Mouse (Mus musculus) G1E-ER4 (cell line): ENCODE data around the gene Grid2ip. TPM values are rescaled to one million over a fixed set of nuclear protein-coding genes. Genes with fewer than 3 reads are reported as not detected.

Source experiments
- GATA1 ChIP-seq: IDR thresholded peaks from one replicate; pipeline ENCODE4 v1.8.0; 2012; ENCODE audit warnings: low read length, inconsistent platforms
- polyA plus RNA-seq: library from polyadenylated mRNA; stranded (reverse); fragments of >175 nt; gene quantifications from 2 replicates; pipeline ENCODE4 v1.2.3, GENCODE M21; 2012

Grid2ip gene
- polyA plus RNA-seq, 1 experiment, result not detected

DNA sequence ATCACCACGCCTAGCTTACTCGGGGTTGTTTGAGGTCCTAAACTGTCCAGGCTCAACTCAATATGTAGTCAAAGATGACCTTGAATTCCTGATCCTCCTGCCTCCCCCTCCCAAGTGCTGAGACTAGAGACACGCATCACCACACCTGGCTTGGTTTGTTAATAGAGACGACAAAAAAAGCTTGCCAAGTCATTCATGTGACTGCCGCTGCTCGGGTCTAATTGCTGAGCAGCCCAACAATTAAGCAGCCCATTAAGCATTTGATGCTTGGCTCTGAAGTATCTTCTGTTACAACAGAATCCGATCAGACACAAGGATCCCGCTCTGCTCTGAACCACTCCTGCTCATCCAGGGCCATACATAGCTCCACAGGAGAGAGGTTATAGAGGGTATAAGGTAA is 10.8 kb upstream of the Grid2ip start:
- no peak for TF ChIP-seq GATA1

DNA sequence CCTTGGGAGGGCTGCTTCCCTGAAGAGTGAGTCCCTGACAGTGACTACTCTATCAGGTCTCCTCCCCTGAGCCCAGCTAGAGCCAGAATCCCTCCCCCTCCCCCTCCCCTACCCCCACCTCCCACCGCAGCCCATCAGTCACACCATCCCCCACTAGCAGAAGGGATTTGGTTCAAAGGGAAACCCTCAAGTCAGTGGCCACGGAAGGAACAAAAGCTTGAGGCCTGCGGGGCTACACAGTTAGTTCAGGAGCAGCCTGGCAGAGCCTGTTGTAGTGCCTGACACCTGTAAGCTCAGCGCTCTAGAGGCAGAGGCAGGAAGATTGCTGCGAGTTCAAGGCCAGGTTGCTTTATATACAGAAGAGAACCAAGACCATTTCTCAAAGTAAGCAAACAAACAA is 1.1 kb upstream of the Grid2ip start:
- TF ChIP-seq GATA1, result no peak

DNA sequence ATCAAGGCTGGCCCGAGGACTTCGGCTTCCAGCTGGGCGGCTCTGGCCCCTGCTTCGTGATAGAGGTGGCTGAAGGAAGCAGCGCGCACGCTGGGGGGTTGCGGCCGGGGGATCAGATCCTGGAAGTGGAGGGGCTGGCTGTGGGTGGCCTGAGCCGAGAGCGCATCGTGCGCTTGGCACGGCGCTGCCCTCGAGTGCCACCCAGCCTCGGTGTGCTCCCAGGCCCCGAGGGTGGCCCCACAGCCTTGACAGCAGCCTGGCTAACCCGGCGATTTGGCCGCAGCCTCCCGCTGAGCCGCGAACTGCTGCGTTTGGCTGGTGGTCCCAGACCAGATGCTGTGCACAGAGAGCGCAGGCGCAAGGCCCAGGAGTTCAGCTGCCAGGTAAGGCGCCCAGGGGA is 426 bp downstream of the Grid2ip start:
- no peak for TF ChIP-seq GATA1

DNA sequence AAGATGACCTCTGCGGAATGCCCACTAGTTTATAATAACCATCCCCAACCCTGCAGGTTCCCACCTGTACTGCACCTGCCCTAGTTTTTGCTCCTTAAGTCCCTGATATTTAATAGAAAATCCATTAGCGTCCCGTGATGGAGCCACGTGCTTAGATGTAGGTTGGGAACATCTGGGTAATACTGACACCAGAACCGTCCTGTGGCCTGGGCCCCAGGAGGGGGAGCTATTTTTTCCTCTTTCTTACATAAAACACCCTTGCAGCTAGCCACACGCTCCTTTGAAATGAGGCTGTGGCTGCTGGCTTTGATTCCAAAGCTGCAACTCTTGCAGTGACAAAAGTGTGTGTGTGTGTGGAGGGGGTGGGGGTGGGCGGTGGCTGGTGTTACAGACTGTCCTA is 2.1 kb downstream of the Grid2ip start:
- no peak for TF ChIP-seq GATA1

DNA sequence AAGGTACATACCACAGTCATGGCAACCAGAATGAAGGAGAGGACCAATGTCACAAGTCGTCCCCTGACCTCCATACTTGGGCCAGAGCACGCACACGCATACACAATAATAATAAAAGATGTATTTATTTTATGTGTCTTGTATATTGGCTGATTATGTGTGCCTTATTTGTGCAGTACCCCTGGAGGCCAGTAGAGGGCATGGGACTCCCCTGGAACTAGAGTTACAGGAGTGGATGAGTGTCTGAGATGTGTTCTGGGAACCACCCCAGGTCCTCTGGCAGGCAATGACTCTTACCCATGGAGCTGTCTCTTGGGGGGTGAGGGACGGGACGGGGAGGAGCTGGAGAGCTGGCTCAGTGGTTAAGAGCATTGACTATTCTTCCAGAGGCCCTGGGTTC is 2.9 kb downstream of the Grid2ip start:
- TF ChIP-seq GATA1, result no peak

DNA sequence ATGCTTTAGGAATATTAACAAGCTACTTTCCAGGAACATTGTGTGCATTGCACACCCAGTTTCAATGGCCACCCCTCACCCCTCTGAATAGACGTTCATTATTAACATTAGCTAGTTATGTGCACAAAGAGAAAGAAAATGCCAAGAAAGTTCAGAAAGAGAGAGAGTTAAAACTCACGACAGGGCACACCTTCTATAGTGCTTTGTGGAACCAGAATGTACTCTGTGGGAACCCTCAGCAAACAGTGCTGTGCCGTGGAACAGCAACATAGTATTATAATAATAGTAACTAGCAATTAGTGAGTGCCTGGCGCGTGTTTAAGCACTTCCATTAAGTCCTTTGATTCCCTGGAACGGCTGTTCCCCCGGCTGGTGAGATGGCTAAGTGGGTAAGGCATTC is 4.3 kb downstream of the Grid2ip start:
- TF ChIP-seq GATA1, result no peak

DNA sequence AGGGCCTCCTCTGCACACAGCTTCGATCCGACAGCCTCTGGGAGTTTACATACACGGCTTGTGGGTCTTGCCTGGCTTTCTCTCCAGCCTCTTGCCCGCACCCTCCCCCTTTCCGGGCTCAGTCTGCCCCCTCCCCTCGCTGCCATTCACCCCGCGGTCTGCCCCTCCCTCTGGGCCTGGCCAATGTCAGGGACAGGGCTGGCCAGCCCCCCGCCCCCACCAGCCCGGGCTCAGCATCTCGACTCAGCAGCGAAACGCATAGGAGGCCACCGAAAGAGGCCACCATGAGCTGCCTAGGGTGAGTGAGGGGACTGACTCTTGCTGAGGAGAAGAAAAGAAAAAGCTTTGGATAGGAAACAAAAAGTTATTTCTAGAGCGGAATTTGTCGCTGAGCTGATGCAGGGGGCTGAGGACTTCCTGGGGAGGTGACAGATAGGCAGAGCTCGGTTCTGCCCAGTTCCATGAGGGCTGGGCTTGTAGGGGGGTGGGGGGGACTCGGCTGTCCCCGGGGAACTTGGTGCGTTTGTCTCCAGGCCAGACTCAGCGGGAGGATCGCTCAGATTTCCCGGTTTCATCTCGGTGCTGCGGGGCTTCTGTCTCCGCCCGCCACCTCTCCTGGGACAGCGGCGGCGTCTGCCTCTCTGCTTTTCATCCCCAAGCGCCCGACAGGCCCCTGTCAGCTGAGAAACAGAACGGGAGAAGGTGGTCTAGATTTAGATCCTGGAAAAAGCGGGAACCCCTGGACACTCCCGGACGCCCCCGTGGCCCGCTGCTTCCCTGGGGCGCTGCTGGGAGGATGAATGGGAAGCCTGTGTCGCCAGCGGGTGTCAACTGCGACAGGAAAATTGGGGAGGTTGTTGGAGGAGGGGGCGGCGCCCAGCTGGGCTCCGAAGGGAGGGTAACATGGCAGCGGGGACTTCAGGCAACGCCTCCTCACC is 6.8 kb downstream of the Grid2ip start:
- TF ChIP-seq GATA1, result no peak

DNA sequence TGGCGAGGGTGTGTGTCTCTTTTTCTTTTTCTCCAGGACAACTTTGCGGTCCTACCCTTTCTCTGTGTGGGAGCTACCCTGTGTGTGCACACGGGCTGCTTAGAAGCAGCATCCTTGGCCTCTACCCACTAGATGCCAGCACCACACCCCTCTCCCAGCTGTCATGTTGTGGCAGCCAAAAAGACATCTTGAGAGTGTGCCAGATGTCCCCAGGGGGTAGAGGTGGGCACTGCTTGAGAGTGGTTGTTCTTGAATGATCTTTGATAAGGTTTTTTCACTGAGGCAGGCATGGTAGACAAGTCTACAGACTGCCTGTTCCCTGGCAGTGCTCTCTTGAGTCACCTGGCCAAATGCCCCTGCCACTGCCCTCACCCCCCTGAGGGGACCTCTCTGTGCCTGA is 10.8 kb downstream of the Grid2ip start:
- TF ChIP-seq GATA1, result no peak

DNA sequence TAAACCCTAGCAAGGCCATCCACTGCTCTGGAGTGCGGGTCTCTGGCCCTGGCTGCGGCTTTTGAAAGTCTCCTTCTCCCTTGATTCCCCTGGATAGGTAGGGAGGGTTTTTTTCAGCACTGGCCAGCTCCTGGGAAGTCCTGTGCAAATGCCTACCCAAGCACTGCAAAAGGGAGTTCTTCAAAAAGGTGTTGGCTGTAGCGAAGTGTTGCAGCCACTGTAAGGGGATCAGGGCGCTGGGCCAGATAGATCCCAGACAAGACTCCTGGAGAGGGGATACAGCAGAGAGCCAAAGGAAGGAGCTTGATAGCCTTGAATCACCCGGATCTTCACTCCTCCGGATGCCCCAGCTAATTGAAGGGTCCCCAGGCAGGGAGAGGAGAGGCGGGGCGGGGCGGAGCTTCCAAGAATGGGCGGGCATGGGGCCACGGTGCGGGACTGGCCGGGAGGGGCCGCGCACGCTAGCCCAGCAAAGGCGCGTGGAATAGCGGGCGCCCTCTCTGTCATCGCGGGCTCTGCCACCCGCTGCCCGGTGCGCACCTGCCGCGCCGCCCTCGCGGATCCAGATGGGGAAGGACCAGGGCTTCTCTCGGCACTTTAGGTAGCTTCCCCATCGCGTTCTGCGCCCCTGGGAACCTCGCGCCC is 12.6 kb downstream of the Grid2ip start:
- TF ChIP-seq GATA1, result no peak

DNA sequence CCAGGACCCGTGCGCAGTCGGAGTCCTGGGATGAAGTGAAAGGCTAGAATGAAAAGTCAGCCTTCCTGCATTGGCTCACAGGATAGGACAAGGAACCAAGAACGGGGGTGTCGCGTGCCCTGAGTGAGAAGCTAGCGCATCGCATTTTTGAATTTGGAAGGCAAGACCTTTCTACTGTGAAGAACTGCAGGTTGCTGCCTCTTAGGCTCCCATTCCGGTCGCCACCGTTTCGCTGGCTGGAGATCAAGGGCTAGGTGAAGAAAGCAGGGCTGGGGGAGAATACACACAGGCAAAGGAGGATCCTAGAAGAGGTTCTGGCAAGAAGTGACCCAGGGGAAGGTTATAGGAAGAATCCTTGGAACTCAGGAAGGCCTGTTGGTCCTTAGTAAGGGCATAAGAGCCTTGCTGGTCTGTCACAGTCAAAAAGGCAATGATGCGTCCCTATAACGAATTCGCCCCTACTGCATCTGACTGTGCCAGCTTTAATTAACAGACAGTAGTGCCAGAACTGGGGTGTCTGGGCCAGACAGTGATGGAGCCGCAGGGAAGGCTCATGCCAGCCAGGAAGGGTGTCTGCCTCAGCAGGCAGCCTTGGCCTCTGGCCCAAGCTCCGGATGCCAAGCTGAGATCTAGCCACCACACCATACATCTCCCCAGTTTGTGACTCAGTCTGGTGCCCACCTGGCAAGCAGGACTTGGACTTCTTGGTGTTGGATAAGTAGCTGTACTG is 13.4 kb downstream of the Grid2ip start:
- TF ChIP-seq GATA1, result no peak

DNA sequence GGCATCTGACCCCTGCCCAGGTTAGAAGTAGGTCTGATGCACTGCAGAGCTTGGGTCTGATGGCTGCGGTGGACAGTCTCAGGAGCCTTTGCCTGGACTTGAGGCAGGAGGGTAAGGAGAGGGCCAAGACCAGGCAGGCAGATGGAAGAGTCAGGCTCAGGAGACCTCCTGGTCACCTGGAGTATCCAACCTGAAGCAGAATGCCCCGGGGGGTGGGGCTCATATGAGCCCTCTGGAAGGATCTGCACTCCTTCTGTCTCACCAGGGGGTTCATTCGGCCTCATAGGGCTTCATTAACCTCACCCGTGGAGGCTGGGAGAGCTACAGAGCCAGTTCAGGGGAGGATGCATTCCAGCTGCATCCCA is 14.0 kb downstream of the Grid2ip start:
- TF ChIP-seq GATA1, result no peak

DNA sequence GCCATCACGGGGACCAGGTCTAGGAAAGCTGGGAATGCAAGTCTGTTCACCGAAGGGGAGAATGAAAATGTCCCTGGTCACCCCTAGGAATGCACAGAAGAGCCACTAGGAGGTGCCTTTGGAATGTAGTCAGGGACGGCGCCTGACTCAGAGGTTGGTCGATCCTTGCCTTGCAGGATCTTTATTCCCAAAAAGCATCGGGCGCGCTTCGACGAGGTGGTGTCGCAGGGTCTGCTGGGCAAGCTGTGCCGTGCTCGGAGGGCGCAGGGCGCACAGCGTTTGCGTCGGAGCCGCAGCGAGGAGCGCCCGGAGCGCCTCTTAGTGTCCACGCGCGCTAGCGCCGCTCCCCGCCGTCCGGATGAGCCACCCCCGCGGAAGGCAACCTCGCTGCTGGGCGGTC is 15.7 kb downstream of the Grid2ip start:
- no peak for TF ChIP-seq GATA1

DNA sequence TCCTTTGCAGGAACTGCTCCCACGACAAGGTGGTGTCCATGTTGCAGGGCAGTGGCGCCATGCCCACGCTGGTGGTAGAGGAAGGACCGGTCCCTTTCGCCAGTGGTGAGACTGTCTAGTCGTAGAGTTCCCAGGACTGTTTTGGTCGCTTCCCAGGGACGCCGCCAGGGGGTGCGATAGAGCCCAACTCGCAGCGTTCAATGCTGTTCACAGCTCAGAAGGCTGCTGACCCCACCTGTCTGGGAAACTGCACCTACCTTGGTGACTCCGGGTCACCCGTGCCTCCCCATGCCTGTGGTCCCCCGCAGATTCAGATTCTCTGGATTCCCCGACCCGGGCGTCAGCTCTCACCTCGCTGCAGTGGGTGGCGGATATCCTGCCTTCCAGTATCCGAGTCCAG is 18.1 kb downstream of the Grid2ip start:
- no peak for TF ChIP-seq GATA1

DNA sequence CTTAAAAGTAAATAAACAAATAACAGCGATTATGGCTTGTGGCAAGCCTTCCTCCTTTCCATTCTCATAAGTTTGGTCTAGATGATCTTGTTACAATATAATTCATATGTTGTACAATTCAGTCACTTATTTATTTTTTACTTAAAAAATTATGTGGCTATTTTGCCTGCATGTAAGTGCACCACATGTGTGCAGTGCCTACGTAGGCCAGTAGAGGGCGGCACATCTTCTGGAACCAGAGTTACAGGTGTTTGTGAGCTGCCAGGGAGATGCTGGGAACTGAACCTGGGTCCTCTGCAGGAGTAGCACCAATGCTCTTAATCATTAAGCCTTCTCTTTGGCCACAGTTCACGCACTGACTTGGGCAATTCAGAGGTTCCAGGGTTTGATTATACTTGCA is 19.0 kb downstream of the Grid2ip start:
- TF ChIP-seq GATA1, result no peak

DNA sequence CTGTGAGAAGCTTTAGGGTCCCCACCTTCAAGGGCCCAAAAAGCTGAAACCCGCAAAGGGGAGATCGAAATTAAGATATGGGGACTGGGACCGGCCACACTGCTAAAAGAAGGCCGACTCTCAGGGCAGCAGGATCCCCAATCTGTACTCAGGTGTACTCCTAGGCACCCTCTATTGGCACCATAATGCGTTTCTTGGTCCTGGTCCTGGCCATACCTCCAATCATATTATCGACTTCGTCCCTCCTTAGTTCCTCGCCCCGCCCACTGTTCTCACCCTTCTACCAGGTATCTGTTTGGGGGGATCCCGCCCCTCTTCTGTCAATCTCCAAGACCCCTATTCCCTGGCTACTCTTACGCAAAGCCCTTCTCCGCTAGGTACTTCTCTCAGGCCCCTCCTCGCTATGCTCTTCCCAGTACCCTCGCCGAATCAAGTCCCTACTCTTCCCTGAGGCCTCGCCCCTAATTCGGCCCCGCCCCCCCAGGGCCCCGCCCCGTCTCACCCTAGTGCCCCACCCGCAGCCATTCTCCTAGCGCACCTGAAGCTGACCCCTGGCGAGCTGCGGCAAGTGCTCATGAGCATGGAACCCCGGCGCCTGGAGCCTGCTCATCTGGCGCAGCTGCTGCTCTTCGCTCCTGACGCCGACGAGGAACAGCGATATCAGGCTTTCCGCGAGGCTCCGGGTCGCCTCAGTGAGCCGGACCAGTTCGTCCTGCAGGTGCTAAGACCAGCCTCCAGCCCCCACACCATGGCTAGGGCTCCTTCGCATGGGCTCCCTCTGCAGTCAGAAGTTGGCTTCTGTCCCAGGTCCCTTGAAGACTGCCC is 29.9 kb downstream of the Grid2ip start:
- no peak for TF ChIP-seq GATA1
